Mouse (Mus musculus): Measurements from ENCODE around the gene Sart3. TPM values are rescaled to one million over a fixed set of nuclear protein-coding genes. Genes with fewer than 3 reads are reported as not detected.

Gene Sart3
- polyA plus RNA-seq, 1 experiment from 2014 or later: 30.8 TPM

DNA sequence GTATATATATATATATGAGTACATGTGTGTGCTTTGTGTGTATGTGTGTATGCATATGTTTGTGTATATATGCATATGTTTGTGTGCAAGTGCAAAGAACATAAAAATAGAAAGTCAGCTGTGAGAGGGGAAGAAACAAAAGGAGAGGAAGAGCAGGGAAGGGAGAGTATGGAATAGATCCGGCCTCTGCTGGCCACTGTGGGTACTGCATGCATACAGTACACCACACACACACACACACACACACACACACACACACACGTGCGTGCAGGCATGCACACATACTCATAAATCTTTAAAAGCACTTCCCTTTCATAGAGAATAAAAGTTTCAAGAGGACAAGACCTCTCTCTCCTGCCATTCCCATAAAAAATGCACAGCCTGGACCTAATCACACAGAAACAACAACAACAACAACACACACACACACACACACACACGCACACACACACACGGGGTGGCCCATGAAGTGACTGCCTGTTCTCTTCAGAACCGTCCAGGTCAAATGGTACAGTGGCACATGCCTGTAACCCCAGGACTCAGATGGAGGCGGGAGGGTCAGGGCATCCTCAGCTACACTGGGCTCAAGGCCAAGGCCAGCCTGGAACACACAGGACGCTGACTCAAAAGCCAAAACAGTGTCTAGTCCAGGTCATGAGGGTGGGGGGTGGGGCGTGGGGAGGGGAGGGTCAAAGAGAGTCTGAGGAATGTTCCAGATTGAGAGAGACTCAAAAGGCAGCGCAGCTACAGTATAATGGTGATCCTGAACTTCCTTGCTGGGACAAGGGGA, 49.9 kb downstream of the Sart3 start:
- Histone ChIP-seq H3K9ac (no peak overlapping the region), H3K4me3 (no peak overlapping the region), H3K27me3 (peaks cover 33% of the 10 kb centered on the region), H3K9me3 (replicated peaks) (no peaks in the 10 kb centered on the region), H3K36me3 (no peaks in the 10 kb centered on the region), H3K4me2 (no peak overlapping the region), H3K4me1 (replicated peaks) (no peaks in the 10 kb centered on the region), H3K27ac (no peak overlapping the region)
- WGBS: 79% methylated on average over 10 of the region's 10 CpGs
- ATAC-seq (replicated peaks; ENCODE audit: insufficient number of reproducible peaks, insufficient read depth, low FRiP score, low read depth): no peak

GRCm38 (mm10) chr5:113719221-113719661, 53.1 kb downstream of the Sart3 start:
- H3K9ac ChIP-seq: no peak overlapping the region
- no peak for ATAC-seq (replicated peaks; ENCODE audit: insufficient number of reproducible peaks, insufficient read depth, low FRiP score, low read depth)
- H3K4me1 ChIP-seq (replicated peaks): no peaks in the 10 kb centered on the region
- no peaks in the 10 kb centered on the region for H3K9me3 ChIP-seq (replicated peaks)
- no peaks in the 10 kb centered on the region for H3K36me3 ChIP-seq
- no peak overlapping the region for H3K4me2 ChIP-seq
- 75% methylated on average over 8 of the region's 8 CpGs for WGBS
- no peak overlapping the region for H3K4me3 ChIP-seq
- no peak overlapping the region for H3K27ac ChIP-seq
- H3K27me3 ChIP-seq: peaks cover 24% of the 10 kb centered on the region

- no peak for ATAC-seq (replicated peaks; ENCODE audit: insufficient number of reproducible peaks, insufficient read depth, low FRiP score, low read depth)
- Histone ChIP-seq H3K9ac (no peak overlapping the region), H3K4me1 (replicated peaks) (no peaks in the 10 kb centered on the region), H3K27me3 (0 out of 2 replicates have a peak, but pooled peaks cover 9% of the 10 kb centered on the region), H3K36me3 (no peaks in the 10 kb centered on the region), H3K4me3 (no peak overlapping the region), H3K9me3 (replicated peaks) (no peaks in the 10 kb centered on the region), H3K27ac (no peak overlapping the region), H3K4me2 (no peak overlapping the region)
- WGBS: 14% methylated on average over 12 of the region's 12 CpGs
These were observed 55.5 kb downstream of the Sart3 start for GRCm38 (mm10) chr5:113716581-113717388.

- H3K27me3 ChIP-seq: 0 out of 2 replicates have a peak, but pooled peaks cover 10% of the 10 kb centered on the region
- no peak overlapping the region for H3K4me3 ChIP-seq
- no peaks in the 10 kb centered on the region for H3K4me1 ChIP-seq (replicated peaks)
- 66% methylated on average over 2 of the region's 2 CpGs for WGBS
- no peak for ATAC-seq (replicated peaks; ENCODE audit: insufficient number of reproducible peaks, insufficient read depth, low FRiP score, low read depth)
- H3K9ac ChIP-seq: no peak overlapping the region
- no peaks in the 10 kb centered on the region for H3K9me3 ChIP-seq (replicated peaks)
- H3K27ac ChIP-seq: no peak overlapping the region
- H3K4me2 ChIP-seq: no peak overlapping the region
- H3K36me3 ChIP-seq: no peaks in the 10 kb centered on the region
These were observed 59.4 kb downstream of the Sart3 start for GRCm38 (mm10) chr5:113712861-113713260.

- H3K9me3 ChIP-seq (replicated peaks): no peaks in the 10 kb centered on the region
- no peak overlapping the region for H3K4me3 ChIP-seq
- no peaks in the 10 kb centered on the region for H3K4me1 ChIP-seq (replicated peaks)
- H3K36me3 ChIP-seq: no peaks in the 10 kb centered on the region
- WGBS: 54% methylated on average over 21 of the region's 21 CpGs
- peaks cover 6% of the 10 kb centered on the region; the same call in 1 of the 2 replicates for H3K27me3 ChIP-seq
- H3K9ac ChIP-seq: no peak overlapping the region
- ATAC-seq (replicated peaks; ENCODE audit: insufficient number of reproducible peaks, insufficient read depth, low FRiP score, low read depth): no peak
- H3K27ac ChIP-seq: no peak overlapping the region
- H3K4me2 ChIP-seq: no peak overlapping the region
These were observed 68.3 kb downstream of the Sart3 start for GRCm38 (mm10) chr5:113703803-113704585.

GRCm38 (mm10) chr5:113700388-113701023, 71.8 kb downstream of the Sart3 start:
- H3K27ac ChIP-seq: no peak overlapping the region
- no peaks in the 10 kb centered on the region for H3K36me3 ChIP-seq
- H3K4me3 ChIP-seq: no peak overlapping the region
- 0 out of 2 replicates have a peak, but pooled peaks cover 3% of the 10 kb centered on the region for H3K27me3 ChIP-seq
- 71% methylated on average over 19 of the region's 19 CpGs for WGBS
- no peaks in the 10 kb centered on the region for H3K9me3 ChIP-seq (replicated peaks)
- ATAC-seq (replicated peaks; ENCODE audit: insufficient number of reproducible peaks, insufficient read depth, low FRiP score, low read depth): no peak
- no peaks in the 10 kb centered on the region for H3K4me1 ChIP-seq (replicated peaks)
- H3K4me2 ChIP-seq: no peak overlapping the region
- no peak overlapping the region for H3K9ac ChIP-seq

- Histone ChIP-seq H3K9ac (no peak overlapping the region), H3K4me2 (no peak overlapping the region), H3K4me3 (no peak overlapping the region), H3K36me3 (no peaks in the 10 kb centered on the region), H3K27ac (no peak overlapping the region), H3K9me3 (replicated peaks) (no peaks in the 10 kb centered on the region), H3K4me1 (replicated peaks) (no peaks in the 10 kb centered on the region), H3K27me3 (no peaks in the 10 kb centered on the region)
- ATAC-seq (replicated peaks; ENCODE audit: insufficient number of reproducible peaks, insufficient read depth, low FRiP score, low read depth): no peak
- 46% methylated on average over 5 of the region's 5 CpGs for WGBS
These were observed 77.9 kb downstream of the Sart3 start for GRCm38 (mm10) chr5:113694415-113694814.

- H3K9ac ChIP-seq: no peak overlapping the region
- no peak overlapping the region for H3K4me3 ChIP-seq
- no peaks in the 10 kb centered on the region for H3K27me3 ChIP-seq
- no peak overlapping the region for H3K27ac ChIP-seq
- WGBS: 57% methylated on average over 4 of the region's 4 CpGs
- H3K9me3 ChIP-seq (replicated peaks): no peaks in the 10 kb centered on the region
- no peaks in the 10 kb centered on the region for H3K36me3 ChIP-seq
- ATAC-seq (replicated peaks; ENCODE audit: insufficient number of reproducible peaks, insufficient read depth, low FRiP score, low read depth): no peak
- H3K4me1 ChIP-seq (replicated peaks): no peaks in the 10 kb centered on the region
- H3K4me2 ChIP-seq: no peak overlapping the region
These were observed 78.3 kb downstream of the Sart3 start for GRCm38 (mm10) chr5:113694000-113694399.

GRCm38 (mm10) chr5:113693196-113693755, 79.0 kb downstream of the Sart3 start:
- H3K36me3 ChIP-seq: no peaks in the 10 kb centered on the region
- H3K4me3 ChIP-seq: no peak overlapping the region
- ATAC-seq (replicated peaks; ENCODE audit: insufficient number of reproducible peaks, insufficient read depth, low FRiP score, low read depth): no peak
- no peaks in the 10 kb centered on the region for H3K27me3 ChIP-seq
- 89% methylated on average over 8 of the region's 8 CpGs for WGBS
- H3K4me2 ChIP-seq: no peak overlapping the region
- no peaks in the 10 kb centered on the region for H3K4me1 ChIP-seq (replicated peaks)
- H3K9me3 ChIP-seq (replicated peaks): no peaks in the 10 kb centered on the region
- no peak overlapping the region for H3K27ac ChIP-seq
- no peak overlapping the region for H3K9ac ChIP-seq
